Mouse (Mus musculus) adrenal gland, postnatal 4 days (tissue): ENCODE data around the gene Carns1. TPM values are rescaled to one million over a fixed set of nuclear protein-coding genes. Genes with fewer than 3 reads are reported as not detected.

Source experiments
- DNase-seq, 2 experiments: peaks; one replicate each; pipeline ENCODE4 v3.0.0; 2021 to 2022; ENCODE audit warnings: low spot score in 2 of 2, mixed read lengths in 2 of 2
- total RNA-seq, 2 experiments: library from RNA; stranded (reverse); gene quantifications; 2 replicates each; pipeline ENCODE4 v1.2.3; 2021

Gene Carns1
- total RNA-seq, 2 experiments from 2014 or later = 5.5 to 7.3 TPM

DNA sequence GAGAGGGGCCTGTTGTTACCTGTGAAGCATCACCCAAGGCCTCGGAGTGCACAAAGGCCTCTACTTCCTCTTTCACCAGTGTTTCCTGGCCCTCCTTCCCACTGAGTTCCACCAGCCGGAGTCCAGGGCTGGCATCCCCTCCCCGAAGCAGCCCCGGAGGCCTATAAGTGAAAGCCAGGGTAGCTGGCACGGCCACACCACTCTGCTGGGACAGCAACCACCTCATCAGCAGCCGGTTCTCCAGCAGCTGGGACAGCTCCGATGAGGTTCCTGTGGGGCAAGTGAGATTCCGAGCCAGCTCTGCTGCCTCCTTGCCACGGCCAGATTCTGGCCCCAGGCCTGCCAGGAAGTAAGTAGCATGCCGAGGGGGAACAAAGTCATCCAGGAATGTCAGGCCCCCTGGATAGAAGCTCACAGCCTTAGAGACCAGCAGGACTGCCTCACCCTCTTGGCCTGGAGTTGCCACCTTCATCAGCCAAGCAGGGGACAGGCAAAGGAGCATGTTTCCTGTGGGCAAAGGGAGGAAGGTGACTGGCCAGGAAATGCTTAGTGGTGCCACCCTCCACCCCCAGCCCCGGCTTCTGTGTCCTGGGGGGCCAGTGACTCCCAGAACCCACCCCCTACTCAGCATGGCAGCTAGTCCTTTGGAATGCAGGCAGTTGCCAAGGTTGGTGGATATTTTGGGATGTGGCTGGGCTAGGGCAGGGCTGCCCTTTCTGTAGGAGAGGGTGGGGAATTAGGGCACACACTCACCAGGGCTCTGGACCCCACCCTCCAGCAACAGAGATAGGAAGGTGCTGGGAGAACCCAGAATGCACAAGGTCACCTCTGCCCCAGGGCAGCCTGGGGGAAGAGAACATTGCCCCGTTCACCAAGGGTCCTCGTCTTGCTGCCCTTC is 3.6 kb downstream of the Carns1 start:
- DNase-seq = no peak

DNA sequence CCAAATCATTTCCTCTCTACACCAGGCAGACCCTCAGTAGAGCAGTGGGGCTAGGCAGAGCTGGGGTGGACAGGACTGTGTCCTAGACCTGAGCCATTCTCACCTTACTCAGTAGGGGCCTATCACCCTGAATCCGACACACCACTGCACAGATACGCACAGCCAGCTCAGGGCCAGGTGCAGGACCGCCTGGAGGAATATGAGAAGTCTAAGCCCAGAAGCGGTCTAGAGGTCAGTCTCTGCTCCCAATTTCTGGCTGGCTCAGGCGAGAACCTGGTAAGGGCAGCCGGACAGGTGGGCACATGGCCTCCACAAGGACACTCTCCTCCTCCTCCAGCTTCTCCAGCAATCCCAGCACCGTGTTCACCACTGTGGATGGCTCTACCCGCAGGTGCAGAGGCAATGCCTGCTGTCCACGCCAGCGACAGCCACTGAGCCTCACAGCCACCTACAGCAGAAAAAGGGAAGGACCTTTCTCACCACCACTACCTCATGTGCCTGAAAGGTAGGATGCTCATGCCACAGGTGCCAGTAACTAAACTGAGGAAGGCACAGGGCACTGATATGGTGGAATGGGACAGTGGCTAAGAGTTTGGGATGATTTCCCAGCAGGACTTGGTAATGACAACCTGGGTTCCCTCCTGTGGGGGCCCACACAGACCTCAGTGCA is 4.4 kb downstream of the Carns1 start:
- no peak for DNase-seq

DNA sequence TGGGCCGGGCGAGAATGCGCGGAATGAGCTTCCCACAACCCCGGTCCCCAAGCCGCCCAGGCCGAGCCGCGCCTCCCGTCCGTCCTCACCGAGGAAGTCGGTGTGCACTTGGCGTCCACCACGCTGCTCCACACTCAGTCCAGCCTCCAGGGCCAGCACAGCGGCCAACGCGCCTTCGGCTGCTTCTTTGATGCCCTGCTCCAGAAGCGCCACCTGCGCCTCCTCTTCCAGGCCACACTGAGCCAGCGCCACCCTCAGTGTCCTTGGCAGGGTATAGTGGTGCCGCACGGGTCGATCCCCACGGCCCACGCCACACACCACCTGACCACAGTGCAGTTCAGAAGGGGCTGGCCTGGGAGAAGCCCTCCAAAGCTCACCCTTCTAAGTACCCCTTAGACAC is 5.5 kb downstream of the Carns1 start:
- DNase-seq = no peak

DNA sequence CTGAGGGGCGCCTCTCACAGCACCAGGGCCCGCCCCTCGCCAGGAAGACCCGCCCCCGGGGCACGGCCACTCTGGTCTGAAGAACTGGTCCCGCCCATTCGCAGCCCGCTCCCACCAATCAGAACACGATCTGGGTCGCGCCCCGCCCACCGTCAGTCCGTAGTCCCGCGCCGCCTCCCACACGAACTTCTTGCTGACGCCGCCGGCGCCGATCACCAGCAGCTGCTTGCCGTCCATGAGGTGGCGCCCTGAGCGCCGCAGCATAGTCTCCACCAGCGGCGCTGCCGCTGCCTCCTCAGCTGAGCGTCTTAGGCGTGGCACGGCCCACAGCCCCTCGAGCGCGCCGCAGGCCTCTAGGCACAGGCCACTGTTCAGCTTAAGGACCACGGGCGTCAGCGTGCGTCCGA is 5.9 kb downstream of the Carns1 start:
- peak; percentile 99 for DNase-seq

DNA sequence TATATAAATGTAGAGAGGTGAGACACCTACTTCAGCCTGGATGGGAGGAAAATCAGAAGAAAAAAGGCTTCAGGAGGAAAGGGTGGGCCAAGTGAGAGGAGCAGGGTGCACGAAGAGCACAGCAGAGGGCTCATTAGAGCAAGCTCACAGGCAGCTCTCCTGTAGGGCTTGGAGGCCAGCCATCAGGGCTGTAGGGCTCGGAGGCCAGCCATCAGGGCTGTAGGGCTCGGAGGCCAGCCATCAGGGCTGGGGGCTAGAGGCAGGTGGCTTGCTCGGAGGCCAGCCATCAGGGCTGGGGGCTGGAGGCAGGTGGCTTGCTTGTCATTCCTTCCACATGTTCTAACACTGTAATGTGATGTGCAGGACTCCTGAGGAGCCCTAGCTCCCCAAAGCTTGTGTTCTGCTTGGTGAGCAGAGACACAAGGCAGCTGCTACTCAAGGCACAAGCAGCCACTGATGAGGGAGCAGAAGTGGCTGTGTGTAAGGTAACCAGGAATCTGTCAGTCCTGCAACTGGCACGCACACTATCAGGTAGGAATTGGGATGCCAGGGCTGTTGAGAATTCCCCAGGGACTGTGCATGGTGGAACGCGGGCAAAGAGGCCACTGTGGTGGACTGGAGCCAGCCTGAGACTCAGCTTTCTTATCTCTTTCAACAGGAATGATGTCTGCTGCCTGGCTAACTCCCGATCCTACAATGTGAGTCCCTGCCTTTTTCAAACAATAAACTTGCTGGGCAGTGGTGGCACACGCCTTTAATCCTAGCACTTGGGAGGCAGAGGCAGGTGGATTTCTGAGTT is 8.4 kb downstream of the Carns1 start:
- DNase-seq = no peak

DNA sequence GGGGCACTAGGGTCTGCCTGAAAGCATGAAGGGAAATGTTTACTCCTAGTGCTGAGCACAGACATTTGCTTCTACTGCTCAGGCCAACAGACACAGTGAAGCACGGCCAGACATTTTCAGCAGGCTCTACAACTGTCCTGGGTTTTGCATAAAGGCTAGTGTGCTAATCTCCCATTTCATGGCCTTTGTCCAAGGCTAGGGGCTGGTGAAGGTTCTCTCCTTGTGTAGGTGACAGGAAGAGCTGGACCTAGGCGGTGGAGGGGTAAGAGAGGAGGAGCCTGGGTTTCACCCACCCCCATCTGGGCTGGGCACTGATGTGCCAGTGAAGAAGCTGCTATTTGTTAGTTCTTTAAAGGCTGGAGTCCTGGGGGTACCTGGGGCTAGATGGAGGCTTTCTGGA is 10.6 kb downstream of the Carns1 start:
- no peak for DNase-seq

DNA sequence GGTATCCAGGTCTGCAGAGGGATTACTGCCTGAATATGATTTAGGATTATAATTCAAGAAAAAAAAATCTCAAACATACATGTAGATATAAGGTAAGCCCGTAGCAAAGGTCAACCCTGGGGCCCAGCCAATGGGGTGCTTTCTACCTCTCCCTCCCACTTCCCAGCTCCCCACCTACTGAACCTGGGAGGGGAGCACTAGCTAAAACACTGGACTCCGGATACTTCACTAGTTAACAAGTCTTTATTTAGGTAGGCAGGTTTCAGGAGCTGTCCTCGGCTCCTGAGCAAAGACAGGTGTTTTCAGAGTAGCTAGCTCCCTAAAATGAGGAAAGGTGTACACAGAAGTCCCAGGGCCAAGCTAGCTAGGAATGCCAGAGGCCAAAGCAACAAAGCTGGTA is 11.2 kb downstream of the Carns1 start:
- DNase-seq = no peak

DNA sequence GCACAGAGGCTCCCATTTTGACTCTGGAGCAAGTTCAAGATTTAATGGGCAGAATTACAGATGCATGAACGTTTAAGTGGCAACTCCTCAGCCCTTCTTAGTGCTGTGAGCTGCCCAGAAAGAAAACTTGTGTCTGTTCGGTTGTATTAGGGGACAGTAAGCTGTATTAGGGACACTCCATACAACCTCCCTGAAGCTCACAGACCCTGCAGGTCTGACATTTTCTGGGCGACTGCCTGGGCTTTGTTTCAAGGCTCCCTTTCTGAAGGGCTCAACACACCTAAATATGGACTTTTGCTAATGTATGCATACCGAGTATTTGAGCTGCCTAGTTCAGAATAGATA is 11.8 kb downstream of the Carns1 start:
- DNase-seq = no peak

DNA sequence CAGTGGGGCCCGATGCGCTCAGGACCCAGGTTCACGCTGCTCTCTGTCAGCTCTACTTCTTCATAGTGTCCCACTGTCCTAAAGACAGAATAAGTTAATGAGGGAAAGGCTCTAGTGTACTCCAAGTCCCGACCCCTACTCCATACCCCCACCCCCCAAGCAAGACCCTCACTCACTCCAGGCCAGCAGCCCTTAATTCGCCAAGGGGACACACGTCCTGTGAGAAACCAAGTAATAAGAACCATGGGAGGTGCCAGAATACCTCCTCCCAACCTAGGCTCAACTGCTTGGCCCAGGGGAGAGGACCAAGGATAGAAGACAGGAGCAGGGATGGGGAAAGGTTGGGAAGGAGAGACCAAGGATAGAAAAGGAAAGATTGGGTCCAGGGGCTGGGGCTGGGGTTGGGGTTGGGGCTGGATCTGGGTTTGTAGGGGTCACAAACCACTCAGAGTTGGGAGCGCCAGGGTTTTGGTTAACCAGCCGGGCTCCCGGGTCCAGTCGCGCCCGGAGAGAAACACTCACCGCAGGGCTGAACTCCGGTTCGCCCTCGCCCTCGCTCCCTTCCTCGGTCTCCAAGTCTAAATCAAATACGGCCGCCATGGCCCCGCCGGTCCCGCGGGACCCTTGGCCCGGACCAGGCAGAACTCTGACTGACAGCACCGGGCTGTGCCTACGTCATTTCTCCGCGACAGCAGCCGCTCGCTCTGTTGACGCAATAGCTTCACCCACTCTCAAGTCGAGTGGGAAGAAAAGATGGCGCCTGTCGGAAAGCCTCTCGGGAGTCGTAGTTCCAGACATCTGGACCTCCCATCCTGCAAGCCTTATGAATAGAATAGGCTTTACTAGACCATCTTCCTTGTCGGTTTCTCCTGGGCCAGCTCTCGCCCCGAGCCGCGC is 12.4 kb downstream of the Carns1 start, which contains the start of gene Rps6kb2:
Rps6kb2 (minus strand) TSS at position 709 of the 897 bp plus-strand sequence.
- peak; percentile 87 to 90 for DNase-seq

DNA sequence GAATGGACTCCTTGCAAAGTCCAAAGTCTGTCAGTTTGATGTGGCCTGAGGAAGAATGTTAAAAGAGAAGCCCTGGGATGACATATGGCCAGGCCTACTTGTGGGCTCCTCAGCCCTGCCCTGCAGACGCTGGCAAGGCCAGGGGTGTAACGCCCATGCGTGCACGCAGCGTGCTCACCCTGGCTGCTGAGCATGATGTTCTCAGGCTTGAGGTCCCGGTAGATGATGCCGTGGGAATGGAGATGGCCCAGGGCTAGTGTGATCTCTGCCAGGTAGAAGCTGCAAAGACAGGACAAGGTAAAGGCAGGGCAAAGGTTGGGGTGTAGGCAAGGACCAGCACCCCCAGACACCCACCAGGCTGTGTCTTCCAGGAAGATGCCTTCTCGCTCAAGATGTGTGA is 16.2 kb downstream of the Carns1 start:
- DNase-seq = no peak

DNA sequence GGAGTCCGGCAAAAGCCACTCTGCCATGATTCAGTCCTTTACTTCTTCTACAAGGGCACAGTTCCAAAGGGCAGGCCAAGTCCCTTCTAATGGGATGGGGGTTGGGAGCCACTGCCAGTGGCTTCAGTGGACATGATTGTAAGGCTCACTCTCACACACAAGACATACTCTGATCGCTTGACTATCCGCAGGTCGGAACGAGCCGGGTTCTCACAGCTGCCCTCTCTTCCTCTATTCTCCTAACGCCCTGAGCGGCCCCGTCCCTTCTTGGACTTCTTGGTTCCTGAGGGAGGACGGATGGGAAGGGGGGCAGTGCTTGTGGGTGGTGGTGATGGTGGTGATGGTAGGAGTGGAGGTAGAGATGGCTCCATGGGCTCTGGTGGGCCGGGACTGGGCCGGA is 18.5 kb downstream of the Carns1 start:
- DNase-seq = no peak

DNA sequence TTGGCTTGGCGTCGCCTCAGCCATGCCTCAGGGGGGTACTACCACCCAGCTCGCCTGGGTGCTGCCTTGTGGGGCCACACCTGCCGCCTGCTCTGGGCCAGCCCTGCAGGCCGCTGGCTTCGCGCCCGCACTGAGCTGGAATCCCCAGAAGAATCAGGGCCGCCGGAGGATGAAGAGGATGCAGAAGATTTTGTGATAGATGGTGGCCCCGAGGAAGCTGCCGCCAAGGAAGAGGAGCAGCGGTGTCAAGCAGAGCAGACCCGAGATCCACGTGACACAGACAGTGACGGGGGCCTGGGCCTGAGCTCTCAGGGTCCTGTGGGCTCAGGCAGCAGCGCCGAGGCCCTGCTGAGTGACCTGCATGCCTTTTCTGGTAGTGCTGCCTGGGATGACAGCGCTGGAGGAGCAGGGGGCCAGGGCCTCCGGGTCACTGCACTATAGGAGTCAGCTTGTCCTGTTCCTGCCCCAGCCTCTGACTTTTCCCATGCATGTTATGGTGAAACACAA is 19.2 kb downstream of the Carns1 start:
- DNase-seq = no peak

DNA sequence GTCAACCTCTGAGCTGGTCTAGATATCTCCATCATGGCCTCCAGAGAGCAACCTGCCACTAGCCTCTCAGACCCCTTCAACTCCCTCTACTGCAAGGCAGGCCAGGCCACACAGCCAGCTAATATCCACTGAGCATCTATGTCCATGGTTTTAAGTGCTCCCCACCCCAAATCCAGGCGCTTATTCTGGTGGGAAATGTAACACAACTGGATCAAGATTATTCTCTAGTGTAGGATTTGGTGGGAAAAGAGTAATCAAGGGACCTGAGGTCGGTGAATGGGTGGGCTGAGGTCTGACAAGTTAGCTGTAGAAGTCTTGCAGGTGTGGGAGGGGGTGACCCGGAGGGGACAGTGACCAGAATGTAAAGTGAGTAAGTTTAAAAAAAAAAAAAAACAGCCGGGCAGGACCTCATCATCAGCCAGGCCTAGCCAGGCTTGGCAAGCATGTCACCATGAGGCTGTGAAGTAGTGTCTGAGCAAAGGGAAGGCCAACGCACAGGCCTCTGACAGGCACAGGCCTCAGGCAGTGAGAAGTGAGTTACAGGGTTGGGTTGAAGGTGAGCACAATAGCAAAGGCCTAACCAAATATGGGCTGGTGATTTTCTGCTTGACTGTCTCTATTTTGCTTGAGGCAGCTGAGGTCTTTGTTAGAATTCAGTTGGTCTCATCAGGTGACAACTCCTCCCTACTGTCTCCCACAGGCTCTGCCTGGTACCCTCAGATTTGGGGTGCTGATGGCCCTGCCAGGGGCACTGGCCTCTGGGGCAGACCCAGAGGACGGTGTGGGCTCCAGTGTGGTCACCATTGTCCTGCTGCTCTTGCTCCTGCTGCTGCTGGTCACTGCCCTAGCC is 19.8 kb downstream of the Carns1 start:
- DNase-seq = no peak

DNA sequence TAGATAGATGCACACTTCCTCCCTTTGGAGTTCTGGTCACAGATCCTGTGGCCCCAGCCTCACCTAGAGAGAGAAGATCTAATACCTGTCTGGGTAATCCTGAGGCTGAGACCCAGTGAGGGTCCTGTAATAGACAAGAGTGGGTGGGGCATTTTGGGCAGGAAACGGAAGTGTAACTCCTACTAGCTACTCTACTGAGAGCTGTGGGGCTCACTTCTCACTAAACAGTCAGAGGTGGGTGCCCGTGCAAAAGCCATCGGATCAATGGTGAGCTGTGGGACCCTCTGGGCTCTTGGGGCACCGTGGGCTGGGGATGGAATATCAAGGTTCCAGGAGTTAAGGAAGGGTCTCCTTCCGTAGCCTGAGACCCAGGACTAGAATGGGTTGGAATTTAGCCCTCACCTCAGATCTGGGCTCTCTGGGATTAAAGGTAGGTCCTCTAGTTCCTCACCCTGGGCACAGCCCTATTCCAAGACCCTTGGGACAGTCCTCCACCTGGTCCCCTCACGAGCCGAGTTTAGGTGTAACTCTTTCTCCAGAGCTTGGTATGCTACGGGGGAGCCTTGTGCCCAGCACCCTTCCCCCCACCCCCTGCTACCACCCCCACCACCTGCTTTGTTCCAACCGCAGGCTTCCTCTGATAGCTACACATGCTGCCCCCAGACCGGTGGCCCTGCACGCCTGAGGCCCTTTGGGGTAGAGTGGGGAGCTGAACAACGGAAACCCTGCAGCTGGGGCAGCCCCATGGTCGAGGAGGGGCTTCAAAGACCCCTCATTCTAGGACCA is 20.6 kb downstream of the Carns1 start:
- DNase-seq = no peak

DNA sequence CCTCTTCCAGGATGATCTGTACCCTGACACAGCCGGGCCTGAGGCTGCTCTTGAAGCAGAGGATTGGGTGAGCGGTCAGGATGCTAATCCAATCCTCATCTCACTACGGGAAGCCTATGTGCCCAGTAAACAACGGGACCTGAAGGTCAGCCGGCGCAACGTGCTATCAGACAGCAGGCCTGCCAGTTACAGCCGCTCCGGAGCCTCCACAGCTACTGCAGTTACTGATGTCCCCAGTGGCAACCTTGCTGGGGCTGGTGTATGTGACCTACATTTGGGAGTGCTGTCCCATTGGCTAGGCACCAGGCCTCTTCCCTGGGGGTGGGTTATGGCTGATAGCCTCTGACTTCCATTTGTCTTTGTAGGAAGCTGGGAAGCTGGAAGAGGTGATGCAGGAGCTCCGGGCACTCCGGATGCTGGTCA is 22.0 kb downstream of the Carns1 start, which contains the start of gene Ptprcap:
Ptprcap (plus strand) TSS at position 373 of the 423 bp plus-strand sequence.
- no peak for DNase-seq

DNA sequence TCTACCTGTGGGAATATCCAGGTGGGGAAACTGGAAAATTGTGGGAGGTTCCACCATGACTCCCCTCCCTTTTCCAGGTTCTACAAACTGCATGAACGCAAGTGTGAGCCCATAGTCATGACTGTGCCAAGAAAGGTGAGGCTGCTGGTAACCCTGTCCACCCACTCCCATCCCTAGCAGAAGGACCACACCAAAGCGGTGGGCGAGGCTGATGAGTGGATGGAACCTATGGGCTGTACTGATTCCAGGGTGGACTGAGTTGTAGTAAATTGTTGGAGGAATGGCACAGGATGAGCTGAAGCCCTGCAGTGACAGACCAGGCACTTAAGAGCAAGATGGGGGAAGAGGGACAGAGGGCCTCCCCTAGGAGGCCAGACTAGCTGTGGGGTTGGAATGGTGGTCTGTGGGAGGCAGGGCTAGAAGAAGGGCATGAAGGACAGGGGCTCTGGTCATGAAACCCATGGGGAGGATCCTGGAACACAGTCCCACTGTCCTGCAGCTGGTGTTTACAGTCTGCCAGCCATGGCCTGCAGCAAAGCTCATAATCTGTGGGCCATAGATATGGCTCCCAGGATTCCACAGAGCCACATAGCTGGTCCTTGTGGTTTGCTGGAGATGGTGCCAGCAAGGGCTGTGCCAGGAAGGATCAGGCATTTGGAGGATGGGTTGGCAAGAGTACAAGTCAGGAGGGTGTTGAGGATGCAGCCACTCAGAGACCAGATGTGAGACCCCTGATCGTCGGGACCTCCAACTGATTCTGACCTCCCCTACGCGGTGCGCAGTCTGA is 22.6 kb downstream of the Carns1 start:
- DNase-seq = no peak

DNA sequence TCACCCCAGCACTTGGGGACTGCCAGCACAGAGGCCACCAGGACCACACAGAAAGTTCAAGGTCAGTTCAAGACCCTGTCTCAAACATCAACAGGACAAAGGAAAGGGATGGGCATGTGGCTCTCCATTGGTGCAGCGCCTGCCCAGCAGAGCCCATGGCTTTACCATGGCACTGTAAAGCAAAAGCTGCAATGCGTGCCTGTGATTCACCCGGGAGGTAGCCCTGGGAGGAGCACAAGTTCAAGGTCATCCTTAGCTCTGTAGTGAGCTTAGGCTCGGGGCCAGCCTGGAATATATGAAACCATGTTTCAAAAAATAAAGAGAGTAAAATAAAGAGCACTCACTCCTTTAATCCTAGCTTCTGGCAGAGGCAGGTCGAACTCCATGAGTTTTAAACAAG is 23.4 kb downstream of the Carns1 start:
- DNase-seq = no peak

DNA sequence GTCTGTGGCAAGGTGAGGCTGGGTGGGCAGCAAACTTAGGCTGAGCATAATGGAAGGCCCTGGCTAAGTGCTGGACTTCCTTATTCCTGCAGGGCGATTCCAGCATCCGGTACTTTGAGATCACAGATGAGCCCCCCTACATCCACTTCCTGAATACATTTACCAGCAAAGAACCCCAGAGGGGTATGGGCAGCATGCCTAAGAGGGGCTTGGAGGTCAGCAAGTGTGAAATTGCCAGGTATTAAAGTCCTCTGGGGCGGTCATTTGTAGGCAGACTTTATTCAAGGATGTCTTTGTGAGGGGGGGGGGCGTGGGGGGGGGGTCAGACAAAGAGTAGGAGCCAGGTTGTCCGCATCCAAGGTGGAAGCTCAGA is 23.8 kb downstream of the Carns1 start:
- no peak for DNase-seq
